Mouse (Mus musculus) myocyte (in vitro differentiated cells): Measurements from ENCODE around the gene Fabp2. TPM values are rescaled to one million over a fixed set of nuclear protein-coding genes. Genes with fewer than 3 reads are reported as not detected.

Experiments
- H3K27me3 ChIP-seq: one replicate; pipeline ENCODE4 v1.6.1; 2011; ENCODE audit not compliant: control insufficient read depth, insufficient read depth, insufficient read length
- H3K36me3 ChIP-seq: one replicate; pipeline ENCODE4 v1.6.1; 2011; ENCODE audit not compliant: control insufficient read depth, insufficient read depth
- H3K4me2 ChIP-seq: one replicate; pipeline ENCODE4 v1.6.1; 2011; ENCODE audit warnings: low read depth, control low read depth
- H3K4me3 ChIP-seq: one replicate; pipeline ENCODE4 v1.5.1; 2011; ENCODE audit warnings: mild to moderate bottlenecking, control low read depth, moderate library complexity
- H3K79me2 ChIP-seq: one replicate; pipeline ENCODE4 v1.6.1; 2011; ENCODE audit not compliant: control insufficient read depth, insufficient read depth
- H3ac ChIP-seq: one replicate; pipeline ENCODE4 v1.6.1; 2011; ENCODE audit not compliant: control insufficient read depth, insufficient read length
- CEBPB ChIP-seq: IDR thresholded peaks from 2 replicates; pipeline ENCODE4 v1.6.1; 2011; ENCODE audit warnings: mild to moderate bottlenecking, moderate library complexity; ENCODE audit not compliant: poor library complexity, insufficient read depth, severe bottlenecking
- E2F4 ChIP-seq: IDR thresholded peaks from one replicate; pipeline ENCODE4 v1.6.1; 2011; ENCODE audit warnings: mild to moderate bottlenecking, control low read depth, moderate library complexity; ENCODE audit not compliant: insufficient read depth
- MAX ChIP-seq: IDR thresholded peaks from one replicate; pipeline ENCODE4 v1.6.1; 2011; ENCODE audit warnings: low read depth, mild to moderate bottlenecking, control low read depth
- MYOD1 ChIP-seq, 3 experiments: IDR thresholded peaks; one replicate each; pipeline ENCODE4 v1.6.1; 2011; ENCODE audit warnings: control low read depth in 2 of 3, low read depth in 2 of 3, mild to moderate bottlenecking in 2 of 3, moderate library complexity in 1 of 3; ENCODE audit not compliant: insufficient read length in 2 of 3, control insufficient read depth in 1 of 3
- MYOG ChIP-seq, 3 experiments: IDR thresholded peaks; one replicate each; pipeline ENCODE4 v1.6.1; 2011; ENCODE audit warnings: control low read depth in 2 of 3, low read depth in 2 of 3, mild to moderate bottlenecking in 2 of 3; ENCODE audit not compliant: insufficient read length in 2 of 3, control insufficient read depth in 1 of 3, insufficient read depth in 1 of 3
- POLR2A ChIP-seq: IDR thresholded peaks from one replicate; pipeline ENCODE4 v1.6.1; 2011; ENCODE audit warnings: low read depth, mild to moderate bottlenecking, control low read depth, moderate library complexity; ENCODE audit not compliant: insufficient read length
- POLR2AphosphoS2 ChIP-seq: IDR thresholded peaks from one replicate; pipeline ENCODE4 v1.6.1; 2011; ENCODE audit warnings: low read depth, control low read depth; ENCODE audit not compliant: insufficient read length
- REST ChIP-seq: IDR thresholded peaks from one replicate; pipeline ENCODE4 v1.6.1; 2011; ENCODE audit warnings: mild to moderate bottlenecking, control low read depth, moderate library complexity; ENCODE audit not compliant: insufficient read depth, insufficient read length
- SRF ChIP-seq: IDR thresholded peaks from one replicate; pipeline ENCODE4 v1.6.1; 2011; ENCODE audit warnings: low read depth; ENCODE audit not compliant: control insufficient read depth, insufficient read length
- TCF12 ChIP-seq: IDR thresholded peaks from one replicate; pipeline ENCODE4 v1.6.1; 2011; ENCODE audit warnings: mild to moderate bottlenecking, control low read depth; ENCODE audit not compliant: poor library complexity, insufficient read depth, severe bottlenecking
- USF1 ChIP-seq: IDR thresholded peaks from one replicate; pipeline ENCODE4 v1.6.1; 2011; ENCODE audit warnings: low read depth, mild to moderate bottlenecking, control low read depth, moderate library complexity
- polyA plus RNA-seq: library from polyadenylated mRNA; unstranded; fragments of >200 nt; fragmentation: generic; extraction: Trizol; gene quantifications from one replicate; pipeline ENCODE4 v1.2.1, GENCODE M21; 2012; ENCODE audit warnings: missing spikeins

The Fabp2 gene
- polyA plus RNA-seq, 1 experiment: not detected

- Histone ChIP-seq H3K4me3 (no peak overlapping the region), H3K36me3 (peaks cover 17% of the 10 kb centered on the region), H3ac (no peak overlapping the region), H3K79me2 (no peaks in the 10 kb centered on the region), H3K27me3 (no peaks in the 10 kb centered on the region), H3K4me2 (no peak overlapping the region)
- TF ChIP-seq POLR2A: no peak
- no peak for TF ChIP-seq REST
- TF ChIP-seq CEBPB: no peak
- no peak for TF ChIP-seq MYOG (IDR thresholded peaks at IDR 0.05; ENCODE audit: control insufficient read depth in 1 of 3, insufficient read depth in 1 of 3, insufficient read length in 2 of 3, low read depth in 2 of 3)
- no peak for TF ChIP-seq POLR2AphosphoS2
- TF ChIP-seq SRF: no peak
- TF ChIP-seq MAX: no peak
- TF ChIP-seq USF1: no peak
- no peak for TF ChIP-seq MYOD1 (IDR thresholded peaks at IDR 0.05; ENCODE audit: control insufficient read depth in 1 of 3, insufficient read length in 2 of 3, low read depth in 2 of 3)
- no peak for TF ChIP-seq E2F4
- no peak for TF ChIP-seq TCF12
These were observed 48.6 kb downstream of the Fabp2 start for GRCm38 (mm10) chr3:122943387-122943890.

Other genes starting within 250 kb of the Fabp2 start
- 4.5 TPM for gene Pde5a, start 166.1 kb upstream of the Fabp2 start, polyA plus RNA-seq
- not detected for gene Gm10959, start 24.3 kb downstream of the Fabp2 start, polyA plus RNA-seq
- 49.1 TPM for gene 1810037I17Rik, start 29.1 kb downstream of the Fabp2 start, polyA plus RNA-seq
- 1.7 TPM for gene Usp53, start 89.4 kb downstream of the Fabp2 start, polyA plus RNA-seq
- gene Myoz2, start 139.9 kb downstream of the Fabp2 start, polyA plus RNA-seq: 134 TPM